Mouse (Mus musculus) hindbrain, embryonic 16.5 days (tissue): Measurements from ENCODE around the gene Ddah2. TPM values are rescaled to one million over a fixed set of nuclear protein-coding genes. Genes with fewer than 3 reads are reported as not detected.
A peak's percentile ranks its signal among the peaks of the same experiment; 100 is the strongest.
"Not testable (repeated sequence)": the region's sequence is repeated elsewhere in the genome, so short reads cannot be mapped to it uniquely, and the experiment has no call there.

Source experiments
- ATAC-seq: fragments of 200-750 bp; cut with Nextera tagmentation; 2 replicates; pipeline ENCODE4 v1.8.0; 2017; ENCODE audit warnings: moderate TSS enrichment, moderate library complexity
- H3K27ac ChIP-seq: fragments of 300-500 bp; sonication (generic); 2 replicates; pipeline ENCODE4 v1.5.1; 2014; ENCODE audit warnings: low read depth, mild to moderate bottlenecking, control low read depth, low read length, moderate library complexity
- H3K27me3 ChIP-seq: fragments of 300-500 bp; sonication (generic); replicated peaks from 2 replicates; pipeline ENCODE4 v1.6.1; 2014; ENCODE audit warnings: low read length; ENCODE audit not compliant: control insufficient read depth, insufficient read depth
- H3K36me3 ChIP-seq: fragments of 300-500 bp; sonication (generic); 2 replicates; pipeline ENCODE4 v1.6.1; 2014; ENCODE audit warnings: mild to moderate bottlenecking, low read length, moderate library complexity, mixed read lengths; ENCODE audit not compliant: control insufficient read depth, insufficient read depth
- H3K4me1 ChIP-seq: fragments of 300-500 bp; sonication (generic); 2 replicates; pipeline ENCODE4 v1.6.1; 2014; ENCODE audit warnings: low read depth, low read length; ENCODE audit not compliant: control insufficient read depth, insufficient read depth
- H3K4me2 ChIP-seq: fragments of 300-500 bp; sonication (generic); 2 replicates; pipeline ENCODE4 v1.6.1; 2014; ENCODE audit warnings: mild to moderate bottlenecking, low read length, control low read depth, moderate library complexity
- H3K4me3 ChIP-seq: fragments of 300-500 bp; sonication (generic); 2 replicates; pipeline ENCODE4 v1.5.1; 2014; ENCODE audit warnings: mild to moderate bottlenecking, low read length, control low read depth, moderate library complexity
- H3K9ac ChIP-seq: fragments of 300-500 bp; sonication (generic); 2 replicates; pipeline ENCODE4 v1.6.1; 2014; ENCODE audit warnings: low read depth, mild to moderate bottlenecking, control low read depth, low read length, moderate library complexity
- H3K9me3 ChIP-seq: fragments of 300-500 bp; sonication (generic); 2 replicates; pipeline ENCODE4 v1.6.1; 2014; ENCODE audit warnings: mild to moderate bottlenecking, low read length, moderate library complexity; ENCODE audit not compliant: control insufficient read depth
- WGBS: fragments of 180-500 bp; shearing (Covaris S2); extraction: QIAGEN DNeasy Blood & Tissue Kit; methylation state at CpG from one replicate; pipeline ENCODE4 v1.1.7; 2014; 5-methylcytosine and 5-hydroxymethylcytosine counted together
- polyA plus RNA-seq: library from polyadenylated mRNA; unstranded; fragments of >200 nt; fragmentation: Nextera tagmentation; extraction: Ambion mirVana; gene quantifications from 2 replicates; pipeline ENCODE4 v1.2.1, GENCODE M21; 2015

Ddah2 gene
- polyA plus RNA-seq, 1 experiment from 2014 or later = 363 TPM

GRCm38 (mm10) chr17:35032323-35032870 lies 26.4 kb upstream of the Ddah2 start:
- 65% methylated on average over 8 of the region's 8 CpGs for WGBS
- H3K4me3 ChIP-seq = no peak overlapping the region
- no peaks in the 10 kb centered on the region for H3K27me3 ChIP-seq
- no peak for ATAC-seq
- H3K4me2 ChIP-seq = no peak overlapping the region
- peaks cover 7% of the 10 kb centered on the region for H3K4me1 ChIP-seq
- H3K9me3 ChIP-seq = no peaks in the 10 kb centered on the region
- no peak overlapping the region for H3K9ac ChIP-seq
- no peaks in the 10 kb centered on the region for H3K36me3 ChIP-seq
- H3K27ac ChIP-seq = no peak overlapping the region

GRCm38 (mm10) chr17:35033703-35034102 lies 25.1 kb upstream of the Ddah2 start:
- not testable (repeated sequence) for H3K9ac ChIP-seq, ATAC-seq, H3K4me2 ChIP-seq, H3K27me3 ChIP-seq, H3K27ac ChIP-seq, H3K4me1 ChIP-seq, H3K9me3 ChIP-seq, H3K4me3 ChIP-seq, H3K36me3 ChIP-seq
- 89% methylated on average over 1 of the region's 1 CpGs for WGBS

GRCm38 (mm10) chr17:35034896-35035295 lies 23.9 kb upstream of the Ddah2 start:
- Histone ChIP-seq H3K27ac (no peak overlapping the region), H3K9ac (no peak overlapping the region), H3K36me3 (no peaks in the 10 kb centered on the region), H3K4me1 (peaks cover 2% of the 10 kb centered on the region; the same call in 1 of the 2 replicates), H3K4me3 (no peak overlapping the region), H3K9me3 (no peaks in the 10 kb centered on the region), H3K27me3 (no peaks in the 10 kb centered on the region), H3K4me2 (no peak overlapping the region)
- WGBS = 86% methylated on average over 6 of the region's 6 CpGs
- ATAC-seq = no peak

GRCm38 (mm10) chr17:35039121-35039873 lies 19.5 kb upstream of the Ddah2 start:
- WGBS = 88% methylated on average over 11 of the region's 11 CpGs
- H3K27me3 ChIP-seq = no peaks in the 10 kb centered on the region
- H3K9ac ChIP-seq = no peak overlapping the region
- no peak overlapping the region for H3K27ac ChIP-seq
- no peaks in the 10 kb centered on the region for H3K36me3 ChIP-seq
- no peaks in the 10 kb centered on the region for H3K4me1 ChIP-seq
- H3K4me3 ChIP-seq = no peak overlapping the region
- H3K4me2 ChIP-seq = no peak overlapping the region
- no peak for ATAC-seq
- H3K9me3 ChIP-seq = no peaks in the 10 kb centered on the region

GRCm38 (mm10) chr17:35043794-35044193 lies 15.0 kb upstream of the Ddah2 start:
- no peak overlapping the region for H3K4me2 ChIP-seq
- no peaks in the 10 kb centered on the region for H3K4me1 ChIP-seq
- 92% methylated on average over 4 of the region's 4 CpGs for WGBS
- no peaks in the 10 kb centered on the region for H3K27me3 ChIP-seq
- H3K36me3 ChIP-seq = no peaks in the 10 kb centered on the region
- no peaks in the 10 kb centered on the region for H3K9me3 ChIP-seq
- H3K9ac ChIP-seq = no peak overlapping the region
- no peak overlapping the region for H3K27ac ChIP-seq
- no peak overlapping the region for H3K4me3 ChIP-seq
- no peak for ATAC-seq

- ATAC-seq = no peak
- Histone ChIP-seq H3K4me2 (peak overlapping the region; percentile 96), H3K36me3 (no peaks in the 10 kb centered on the region), H3K9ac (no peak overlapping the region), H3K27me3 (no peaks in the 10 kb centered on the region), H3K27ac (no peak overlapping the region), H3K4me1 (peaks cover 4% of the 10 kb centered on the region), H3K4me3 (no peak overlapping the region; the same call in 1 of the 2 replicates), H3K9me3 (no peaks in the 10 kb centered on the region)
- WGBS = 89% methylated on average over 7 of the region's 7 CpGs
Observed at GRCm38 (mm10) chr17:35044904-35045806, 13.7 kb upstream of the Ddah2 start.

GRCm38 (mm10) chr17:35045807-35046680 lies 12.8 kb upstream of the Ddah2 start:
- peak overlapping the region; percentile 63 for H3K4me3 ChIP-seq
- peaks cover 5% of the 10 kb centered on the region for H3K4me1 ChIP-seq
- peak; percentile 78 for ATAC-seq
- peak overlapping the region; percentile 96 for H3K4me2 ChIP-seq
- peak overlapping the region; percentile 73 for H3K27ac ChIP-seq
- H3K9me3 ChIP-seq = no peaks in the 10 kb centered on the region
- H3K36me3 ChIP-seq = no peaks in the 10 kb centered on the region
- H3K9ac ChIP-seq = peak overlapping the region; percentile 80
- no peaks in the 10 kb centered on the region for H3K27me3 ChIP-seq
- 4% methylated on average over 36 of the region's 48 CpGs for WGBS

GRCm38 (mm10) chr17:35046681-35047455 lies 12.0 kb upstream of the Ddah2 start, which contains the start of gene Msh5:
TSS of gene Msh5 (minus strand) at chr17:35046745.
- H3K27me3 ChIP-seq = no peaks in the 10 kb centered on the region
- 4% methylated on average over 33 of the region's 33 CpGs for WGBS
- peaks cover 10% of the 10 kb centered on the region for H3K4me1 ChIP-seq
- H3K4me2 ChIP-seq = peak within 1 kb of the TSS; percentile 96
- peak within 1 kb of the TSS; percentile 73 for H3K27ac ChIP-seq
- H3K4me3 ChIP-seq = peak within 1 kb of the TSS; percentile 63
- H3K36me3 ChIP-seq = no peaks in the 10 kb centered on the region
- peak within 1 kb of the TSS; percentile 80 for H3K9ac ChIP-seq
- H3K9me3 ChIP-seq = no peaks in the 10 kb centered on the region
- ATAC-seq = peak; percentile 99
